Mouse (Mus musculus): ENCODE measurements around the gene Kif3b.
"Not testable (repeated sequence)": the region's sequence is repeated elsewhere in the genome, so short reads cannot be mapped to it uniquely, and the experiment has no call there.

The Kif3b gene

DNA sequence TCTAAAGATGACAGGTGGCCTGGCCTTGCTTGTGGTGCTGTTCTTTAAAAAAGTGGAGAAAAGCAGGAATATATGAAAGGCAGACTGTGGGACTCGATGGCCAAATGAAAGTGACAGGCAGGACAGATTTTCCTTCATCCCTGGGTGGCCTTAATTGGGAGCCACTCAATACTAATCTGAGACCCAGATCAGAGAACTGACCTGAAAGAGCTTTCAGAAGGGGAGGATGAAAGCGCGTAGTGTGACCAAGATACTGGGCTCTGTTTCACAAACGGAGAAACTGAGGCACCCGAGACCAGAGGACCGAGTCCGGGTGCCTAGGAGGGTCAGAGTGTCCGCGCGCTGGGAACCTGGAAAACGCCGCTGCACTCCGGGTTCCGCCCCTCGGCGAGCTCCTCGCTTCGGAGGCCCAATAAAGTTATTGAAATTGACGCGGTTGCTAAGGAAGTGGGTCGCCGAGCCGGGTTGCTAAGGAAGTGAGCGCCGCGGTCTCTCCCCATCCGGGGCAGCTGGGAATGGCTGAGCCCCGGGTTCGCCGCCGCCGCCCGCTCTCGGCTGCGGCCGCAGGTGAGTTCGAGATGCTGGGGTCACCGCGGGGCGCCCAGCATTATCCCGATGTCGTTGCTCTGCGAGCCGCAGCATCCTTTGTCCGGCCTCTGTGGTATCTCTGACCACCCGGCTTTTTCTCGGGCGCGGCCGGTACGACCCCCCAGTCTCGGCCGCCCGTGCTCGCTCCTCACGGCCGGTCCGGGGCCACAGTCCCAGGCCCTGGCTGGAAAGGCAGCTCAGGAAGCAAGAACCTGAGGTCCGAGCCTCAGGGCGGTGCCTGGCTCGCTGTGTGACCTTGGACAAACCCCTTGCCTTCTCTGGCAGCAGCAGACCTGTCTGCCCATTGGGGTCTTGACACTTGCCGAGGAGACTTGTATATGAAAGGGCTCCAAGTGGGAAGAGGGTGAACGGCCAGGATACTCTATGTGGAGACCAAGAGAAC, at the start of gene Kif3b:
Gene Kif3b, plus strand, starts transcription at position 476 of the 991 bp plus-strand sequence.
- DNase-seq (ENCODE audit: low spot score): peak; percentile 81

DNA sequence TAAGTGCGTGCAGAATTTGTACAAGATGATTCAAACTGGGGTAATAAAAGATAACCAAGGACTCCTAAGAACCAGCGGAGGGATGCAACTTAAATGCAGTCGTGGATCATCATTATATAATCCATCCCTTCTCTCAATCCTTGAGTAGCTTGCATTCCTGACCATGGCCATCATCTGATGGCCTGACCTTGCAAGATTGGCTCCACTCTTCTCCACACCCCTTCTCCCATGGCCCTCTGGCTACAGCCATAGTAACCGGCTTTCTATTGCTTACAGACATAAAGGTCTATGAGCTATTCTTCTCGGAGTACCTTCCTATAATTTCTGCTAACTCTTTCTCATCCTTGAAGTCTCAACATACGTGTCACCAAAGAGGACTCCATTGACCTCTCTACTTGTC, 49.1 kb upstream of the Kif3b start:
- DNase-seq (ENCODE audit: low spot score): no peak

DNA sequence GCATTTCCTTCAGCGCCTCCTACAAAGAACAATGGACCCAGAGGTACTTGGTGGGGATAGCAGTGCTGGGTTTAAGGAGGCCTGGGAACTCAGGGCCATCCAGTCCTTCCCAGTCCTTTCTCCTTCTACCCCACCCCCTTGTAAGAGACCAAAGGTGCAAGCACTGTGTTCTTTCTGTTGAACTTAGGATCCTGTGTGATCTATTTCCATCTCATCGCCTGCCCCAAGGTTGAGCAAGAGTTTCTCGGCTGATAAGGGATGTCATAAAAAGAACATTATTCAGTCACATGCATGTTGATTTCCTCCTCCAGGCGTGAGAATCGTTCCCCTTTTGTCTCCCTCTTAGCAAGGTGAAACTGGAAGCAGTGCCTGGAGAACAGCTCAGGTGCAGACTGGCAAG, 41.5 kb upstream of the Kif3b start:
- DNase-seq (ENCODE audit: low spot score): no peak

DNA sequence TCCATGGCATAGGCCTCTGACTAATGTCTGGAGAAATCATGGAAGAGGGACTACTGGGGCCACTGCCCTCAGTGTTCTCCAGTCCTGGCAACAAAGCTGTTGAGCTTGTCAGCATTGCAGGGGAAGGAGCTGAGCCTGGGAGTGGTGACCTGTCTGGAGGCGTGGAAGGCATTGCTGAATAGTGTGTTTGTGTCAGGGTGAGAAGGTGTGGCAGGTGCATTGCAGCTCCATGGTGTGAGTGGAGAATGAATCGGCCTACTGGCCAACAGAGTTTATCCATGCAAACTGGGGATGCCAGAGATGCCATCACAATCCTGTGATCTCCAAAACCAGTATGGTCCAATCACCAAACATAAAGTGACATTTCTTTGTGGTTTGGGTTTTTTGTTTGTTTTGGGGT, 34.6 kb upstream of the Kif3b start:
- DNase-seq (ENCODE audit: low spot score): no peak

DNA sequence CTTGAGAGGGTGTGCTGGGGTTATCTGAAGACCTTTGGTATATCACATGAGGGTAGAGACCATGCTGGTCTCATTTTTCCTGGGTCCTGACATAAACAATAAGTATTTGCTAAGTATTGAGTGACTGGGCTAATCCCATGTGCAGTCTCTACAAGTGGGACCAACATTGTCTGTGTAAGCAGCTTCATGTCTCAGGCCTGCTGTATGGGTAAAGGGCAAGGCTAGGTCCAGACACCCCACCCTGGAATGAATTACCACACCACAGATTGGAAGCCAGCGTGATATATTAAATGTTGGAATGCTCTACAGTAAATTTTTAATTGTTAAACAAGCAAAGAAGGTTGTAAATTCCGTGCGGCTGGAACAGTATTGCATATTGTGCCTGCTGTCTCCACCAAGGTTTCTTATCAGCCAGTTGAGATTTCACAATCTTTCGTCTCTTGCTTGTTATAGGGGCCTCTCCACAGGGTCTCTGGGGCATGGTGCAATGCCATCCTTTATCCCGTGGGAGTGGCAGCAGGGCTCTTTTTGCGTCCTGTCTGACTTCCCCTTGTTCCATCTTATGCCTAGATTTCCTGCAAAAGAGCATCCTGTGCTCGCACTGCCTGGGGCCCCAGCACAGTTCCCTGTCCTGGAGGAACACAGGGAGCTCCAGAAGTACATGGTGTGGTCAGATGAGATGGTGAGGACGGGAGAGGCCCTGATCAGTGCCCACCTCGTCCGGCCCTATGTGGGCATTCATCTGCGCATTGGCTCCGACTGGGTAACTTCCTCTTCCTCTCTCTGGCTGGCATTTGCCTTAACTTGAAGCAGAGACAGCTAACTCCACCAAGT, 32.0 kb upstream of the Kif3b start:
- DNase-seq (ENCODE audit: low spot score): no peak

DNA sequence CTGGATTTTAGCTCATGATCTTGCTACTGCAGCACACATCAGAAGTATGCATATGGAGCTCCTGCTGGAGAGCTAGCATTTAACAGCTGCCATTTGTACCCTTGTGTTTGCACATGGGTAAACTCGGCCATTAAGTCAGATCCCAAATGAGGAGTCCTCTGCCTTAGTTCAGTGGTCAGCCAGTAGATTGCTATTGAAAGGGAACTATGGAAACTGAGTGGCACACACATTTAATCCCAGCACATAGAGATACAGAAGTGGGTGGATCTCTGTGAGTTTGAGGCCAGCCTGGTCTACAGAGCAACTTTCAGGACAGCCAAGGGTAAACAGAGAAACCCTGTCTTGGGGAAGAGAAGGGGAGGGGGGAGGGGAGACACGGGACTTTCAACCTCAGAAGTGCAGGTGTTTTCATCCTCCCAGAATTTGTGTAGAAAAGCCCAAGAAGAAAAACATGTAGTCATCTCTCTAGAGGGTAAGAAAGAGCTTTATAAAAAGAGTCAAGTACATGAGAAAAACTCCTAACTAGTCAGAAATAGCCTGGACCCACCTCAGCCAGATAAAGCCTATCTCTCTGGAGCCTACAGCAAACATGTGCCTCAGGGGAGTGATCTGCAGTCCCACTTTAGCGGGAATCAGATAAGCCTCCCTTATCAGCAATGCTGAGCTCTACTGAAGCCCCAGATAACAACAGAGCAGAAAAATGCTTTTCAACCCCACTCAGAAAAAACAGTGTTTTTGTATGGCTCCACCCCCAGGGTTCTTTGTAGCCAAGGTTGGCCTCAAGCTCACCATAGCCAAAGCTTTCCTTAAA, 31.1 kb upstream of the Kif3b start:
- no peak for DNase-seq (ENCODE audit: low spot score)

DNA sequence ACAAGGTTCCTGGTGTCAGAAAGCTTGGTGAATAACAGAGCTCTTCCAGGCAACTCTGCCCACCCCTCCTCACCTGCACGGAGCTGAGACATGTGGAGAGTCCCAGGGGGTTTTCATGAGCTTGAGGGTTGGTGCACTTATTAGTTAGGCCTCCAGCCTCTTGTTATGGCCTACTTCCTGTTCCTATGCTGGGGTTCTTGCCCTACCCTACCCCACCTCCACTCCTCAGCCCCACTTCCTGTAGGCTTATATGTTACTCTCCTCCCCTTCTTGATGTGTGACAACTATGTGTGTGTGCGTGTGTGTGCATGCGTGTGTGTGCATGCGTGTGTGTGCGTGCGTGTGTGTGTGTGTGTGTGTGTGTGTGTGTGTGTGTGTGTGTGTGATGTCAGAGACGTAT, 28.2 kb upstream of the Kif3b start:
- no peak for DNase-seq (ENCODE audit: low spot score)

DNA sequence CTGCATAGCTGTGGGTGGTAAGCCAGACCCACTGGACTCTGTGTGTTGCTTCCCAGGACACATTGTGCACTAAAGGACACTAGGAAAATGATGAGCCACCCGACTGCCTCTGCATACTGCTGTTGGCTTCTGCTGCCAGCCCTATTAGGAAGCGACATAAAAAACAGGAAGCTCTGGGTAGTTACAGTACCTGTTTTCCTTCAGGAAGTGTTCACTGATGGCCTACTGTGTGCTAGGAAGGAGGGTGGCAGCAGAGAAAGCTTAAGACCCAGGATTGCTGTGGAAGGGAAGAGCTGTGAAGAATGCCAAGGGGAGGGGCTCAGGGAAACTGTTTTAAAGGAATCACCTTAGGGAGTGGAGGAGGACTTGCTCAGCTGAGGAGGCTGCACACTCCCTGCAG, 23.9 kb upstream of the Kif3b start:
- DNase-seq (ENCODE audit: low spot score): no peak

DNA sequence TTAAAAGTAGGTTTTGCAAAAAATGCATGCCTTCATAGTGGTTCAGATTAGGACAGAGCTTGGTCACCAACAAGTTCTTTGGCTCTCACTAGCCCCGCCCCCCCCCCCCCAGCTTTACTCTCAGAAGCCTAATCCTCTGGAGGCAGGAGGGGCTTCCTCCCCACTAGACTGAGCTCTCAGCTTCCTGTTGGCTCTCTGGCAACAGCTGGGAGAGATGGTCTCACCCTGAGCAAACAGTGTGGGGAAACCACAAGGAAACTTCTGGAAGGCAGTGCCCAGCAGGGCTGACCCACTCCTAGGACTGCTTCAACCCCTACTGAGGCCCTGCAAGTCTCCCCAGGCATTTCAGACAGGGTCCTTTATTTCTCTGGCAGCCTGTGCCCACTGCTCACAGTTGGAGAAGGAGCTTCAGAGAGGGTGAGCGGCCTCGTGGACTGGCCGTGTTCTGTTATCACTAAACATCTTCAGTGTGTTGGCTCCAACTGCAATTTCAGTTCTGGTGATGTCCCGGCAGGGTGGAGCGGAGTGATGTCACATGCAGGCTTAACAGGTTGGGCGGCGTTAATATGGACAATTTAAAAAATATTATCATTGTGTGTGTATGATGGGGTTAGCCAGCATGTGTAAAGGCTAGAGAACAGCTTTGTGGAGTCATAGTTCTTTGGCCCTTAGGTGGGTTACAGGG, 20.8 kb upstream of the Kif3b start:
- DNase-seq (ENCODE audit: low spot score): not testable (repeated sequence)

DNA sequence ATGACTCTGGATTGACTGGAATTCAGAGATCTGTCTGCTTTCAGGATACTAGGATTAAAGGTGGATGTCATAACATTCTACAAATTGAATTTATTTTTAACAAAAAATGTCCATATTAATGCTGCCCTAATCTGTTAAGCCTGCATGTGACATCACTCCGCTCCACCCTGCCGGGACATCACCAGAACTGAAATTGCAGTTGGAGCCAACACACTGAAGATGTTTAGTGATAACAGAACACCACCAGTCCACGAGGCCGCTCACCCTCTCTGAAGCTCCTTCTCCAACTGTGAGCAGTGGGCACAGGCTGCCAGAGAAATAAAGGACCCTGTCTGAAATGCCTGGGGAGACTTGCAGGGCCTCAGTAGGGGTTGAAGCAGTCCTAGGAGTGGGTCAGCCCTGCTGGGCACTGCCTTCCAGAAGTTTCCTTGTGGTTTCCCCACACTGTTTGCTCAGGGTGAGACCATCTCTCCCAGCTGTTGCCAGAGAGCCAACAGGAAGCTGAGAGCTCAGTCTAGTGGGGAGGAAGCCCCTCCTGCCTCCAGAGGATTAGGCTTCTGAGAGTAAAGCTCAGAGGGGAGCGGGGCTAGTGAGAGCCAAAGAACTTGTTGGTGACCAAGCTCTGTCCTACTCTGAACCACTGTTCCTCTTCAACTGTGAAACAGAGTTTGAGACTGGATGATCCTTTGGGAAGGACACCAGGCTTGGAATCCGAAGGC, 16.9 kb upstream of the Kif3b start:
- DNase-seq (ENCODE audit: low spot score): not testable (repeated sequence)

DNA sequence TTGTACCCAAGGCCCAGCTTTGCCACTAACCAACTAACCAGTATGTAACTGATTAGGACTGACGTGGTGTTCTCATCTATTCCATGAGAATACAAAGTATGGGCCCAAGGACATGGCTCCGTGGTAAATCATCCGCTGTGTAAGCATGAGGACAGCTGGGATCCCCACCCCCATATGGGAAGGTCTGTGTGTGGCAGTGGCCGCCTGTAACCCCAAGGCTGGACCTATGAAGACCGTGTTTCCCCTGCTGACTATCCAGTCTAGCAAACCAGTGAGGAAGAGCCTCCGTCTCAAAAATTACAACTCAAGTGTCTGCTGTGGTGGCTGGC, 16.3 kb upstream of the Kif3b start:
- no peak for DNase-seq (ENCODE audit: low spot score)

DNA sequence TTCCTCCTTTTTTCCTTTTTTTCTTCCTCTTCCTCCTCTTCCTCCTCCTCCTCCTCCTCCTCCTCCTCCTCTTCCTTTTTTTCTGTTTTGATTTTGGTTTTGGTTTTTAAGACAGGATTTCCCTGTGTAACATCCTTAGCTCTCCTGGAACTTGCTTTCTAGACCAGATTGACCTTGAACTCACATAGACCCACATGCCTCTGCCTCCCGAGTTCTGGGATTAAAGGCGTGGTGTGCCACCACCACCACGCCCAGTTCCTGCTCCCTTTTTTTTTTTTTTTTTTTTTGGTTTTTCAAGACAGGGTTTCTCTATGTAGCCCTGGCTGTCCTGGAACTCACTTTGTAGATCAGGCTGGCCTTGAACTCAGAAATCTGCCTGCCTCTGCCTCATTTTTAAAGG, 15.6 kb upstream of the Kif3b start:
- not testable (repeated sequence) for DNase-seq (ENCODE audit: low spot score)

DNA sequence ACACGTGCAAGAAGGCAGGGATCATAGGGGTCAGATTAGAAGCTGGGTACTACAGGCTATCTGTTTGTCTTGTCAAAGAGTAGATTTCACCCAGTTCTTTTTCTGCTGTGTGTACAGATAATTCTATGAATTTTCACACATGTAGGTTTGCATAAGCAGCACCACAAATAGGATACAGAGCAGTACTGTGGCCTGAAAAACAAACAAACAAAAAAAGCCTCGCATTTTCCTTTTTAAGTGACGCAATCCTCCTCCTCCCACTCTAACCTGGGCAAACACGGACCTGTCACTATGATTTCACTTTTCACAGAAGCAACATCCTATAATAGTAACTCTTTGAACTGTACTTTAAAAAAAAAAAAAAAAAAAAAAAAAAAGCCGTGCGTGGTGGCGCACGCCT, 14.8 kb upstream of the Kif3b start:
- no peak for DNase-seq (ENCODE audit: low spot score)

DNA sequence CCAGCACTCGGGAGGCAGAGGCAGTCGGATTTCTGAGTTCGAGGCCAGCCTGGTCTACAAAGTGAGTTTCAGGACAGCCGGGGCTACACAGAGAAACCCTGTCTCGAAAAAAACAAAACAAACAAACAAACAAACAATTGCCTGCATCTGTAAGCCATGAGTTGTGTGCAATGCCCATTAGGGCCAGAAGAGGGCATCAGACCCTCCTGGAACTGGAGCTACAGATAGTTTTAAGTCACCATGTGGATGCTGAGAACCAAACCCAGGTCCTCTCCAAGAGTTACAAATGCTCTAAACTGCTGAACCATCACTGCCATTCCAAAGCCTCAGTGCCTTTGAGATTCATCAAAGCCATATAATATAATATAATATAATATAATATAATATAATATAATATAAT, 14.4 kb upstream of the Kif3b start:
- DNase-seq (ENCODE audit: low spot score): not testable (repeated sequence)

DNA sequence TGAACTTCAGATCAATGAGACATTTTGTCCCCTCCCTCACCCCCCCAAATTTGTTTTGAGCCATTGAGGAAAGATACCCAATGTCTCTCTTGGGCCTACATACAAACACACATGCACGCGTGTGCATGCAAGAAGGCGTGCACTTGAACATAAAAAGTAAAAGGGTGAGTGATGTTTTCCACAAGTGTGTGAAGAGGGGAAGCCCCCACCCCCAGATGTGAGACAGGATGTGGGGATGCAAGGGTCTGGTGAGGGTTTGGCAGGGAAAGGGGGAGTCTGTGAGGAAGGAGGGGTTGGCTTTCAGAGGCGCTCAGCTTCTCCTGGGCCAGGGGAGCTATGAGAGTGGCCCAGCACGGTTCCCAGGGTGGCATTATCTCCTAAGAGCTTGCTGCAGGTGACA, 12.9 kb upstream of the Kif3b start:
- no peak for DNase-seq (ENCODE audit: low spot score)

DNA sequence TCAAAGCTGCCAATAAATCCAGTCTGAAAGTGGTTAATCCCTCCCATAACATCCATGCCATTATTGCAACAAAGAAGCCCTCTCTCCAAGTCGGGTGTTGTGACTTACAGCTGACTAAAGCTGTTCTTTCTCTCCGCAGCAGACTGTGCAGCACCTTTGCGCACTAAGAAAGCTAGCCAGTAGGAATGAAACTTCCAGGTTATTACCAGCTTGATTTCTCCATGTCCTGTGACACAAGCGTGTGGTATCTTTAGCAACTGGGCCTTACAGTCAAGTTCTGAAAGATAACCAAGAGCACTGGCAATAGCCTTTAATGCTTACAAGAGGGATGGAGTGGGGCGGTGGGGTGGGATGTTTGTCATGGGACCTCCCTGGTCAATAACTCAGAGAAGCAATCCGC, 7.3 kb upstream of the Kif3b start:
- DNase-seq (ENCODE audit: low spot score): no peak

DNA sequence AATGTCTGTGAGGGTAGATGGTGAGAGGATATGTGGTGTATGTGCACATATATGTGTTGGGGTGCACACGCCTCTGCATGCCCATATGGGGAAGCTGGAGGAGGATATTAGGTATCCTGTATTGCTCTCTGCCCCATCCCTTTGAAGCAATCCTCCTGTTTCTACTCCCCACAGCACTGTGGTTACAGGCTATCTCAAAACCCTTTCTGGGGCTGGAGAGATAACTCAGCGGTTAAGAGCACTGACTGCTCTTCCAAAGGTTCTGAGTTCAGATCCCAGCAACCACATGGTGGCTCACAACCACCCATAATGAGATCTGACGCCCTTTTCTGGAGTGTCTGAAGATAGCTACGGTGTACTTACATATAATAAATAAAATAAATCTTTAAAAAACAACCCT, 4.7 kb upstream of the Kif3b start:
- DNase-seq (ENCODE audit: low spot score): no peak

DNA sequence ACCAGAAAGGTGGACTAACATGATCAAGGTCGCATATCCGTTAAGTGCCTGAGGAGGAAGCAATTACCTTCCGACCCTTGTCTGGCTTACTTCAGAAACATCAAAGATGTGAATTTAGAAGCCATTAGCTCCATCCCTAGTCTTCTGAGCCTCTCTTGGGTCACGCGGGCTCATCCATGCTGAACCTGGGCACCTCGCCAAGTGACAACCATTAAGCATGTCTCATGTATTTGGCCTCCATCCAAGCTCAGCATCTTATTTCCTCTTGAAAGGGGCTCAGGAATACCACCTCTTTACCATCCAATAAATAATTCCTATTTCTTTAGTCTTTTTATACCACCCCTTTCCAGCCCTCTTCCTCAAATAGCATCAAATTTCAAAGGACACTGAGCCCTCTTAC, 3.4 kb upstream of the Kif3b start:
- DNase-seq (ENCODE audit: low spot score): no peak

DNA sequence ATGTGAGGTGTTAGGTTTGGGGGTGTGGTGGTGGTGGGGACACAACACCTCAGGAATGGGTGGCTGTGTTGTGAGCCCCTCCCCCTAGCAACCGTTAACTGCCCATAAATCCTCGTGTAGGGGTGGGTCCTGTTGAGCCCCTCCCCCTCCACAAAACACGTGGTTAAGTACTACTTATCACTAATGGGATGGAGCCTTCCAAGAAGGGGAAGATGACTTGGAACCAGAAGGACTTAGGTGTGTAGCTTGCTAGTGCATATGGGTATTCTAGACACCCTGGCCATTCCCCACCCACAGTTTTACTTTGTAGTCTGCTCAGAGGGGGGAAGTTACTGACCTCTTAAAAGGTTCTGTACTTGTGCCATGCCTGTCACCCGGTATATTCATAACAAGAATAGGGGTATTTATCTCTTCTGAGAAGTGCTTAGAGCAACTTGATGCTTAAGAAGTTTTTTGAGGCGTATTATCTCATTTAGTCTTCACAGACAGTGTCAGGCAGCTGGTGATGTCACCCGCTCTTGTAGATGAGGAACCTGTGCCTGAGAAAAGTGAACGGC, 1.2 kb downstream of the Kif3b start:
- DNase-seq (ENCODE audit: low spot score): no peak

DNA sequence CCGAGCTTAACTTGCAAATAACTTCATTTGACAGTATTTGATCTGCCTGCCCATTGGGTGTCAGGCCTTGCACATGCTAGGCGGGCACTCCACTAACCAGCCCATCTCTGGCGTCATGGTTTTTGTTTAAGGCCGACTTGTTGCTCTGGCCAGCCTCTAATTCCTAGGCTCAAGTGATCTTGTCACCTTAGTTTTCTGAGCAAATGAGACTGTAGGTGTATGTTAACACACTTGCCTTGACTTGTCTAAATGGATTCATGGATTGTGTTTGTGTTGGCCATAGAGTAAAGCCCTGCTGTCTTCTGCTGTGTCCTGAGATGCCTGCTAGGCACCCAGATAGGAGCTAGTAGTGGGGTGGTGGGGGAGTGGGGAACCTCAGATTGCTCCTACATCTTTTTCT, 4.0 kb downstream of the Kif3b start:
- DNase-seq (ENCODE audit: low spot score): no peak

DNA sequence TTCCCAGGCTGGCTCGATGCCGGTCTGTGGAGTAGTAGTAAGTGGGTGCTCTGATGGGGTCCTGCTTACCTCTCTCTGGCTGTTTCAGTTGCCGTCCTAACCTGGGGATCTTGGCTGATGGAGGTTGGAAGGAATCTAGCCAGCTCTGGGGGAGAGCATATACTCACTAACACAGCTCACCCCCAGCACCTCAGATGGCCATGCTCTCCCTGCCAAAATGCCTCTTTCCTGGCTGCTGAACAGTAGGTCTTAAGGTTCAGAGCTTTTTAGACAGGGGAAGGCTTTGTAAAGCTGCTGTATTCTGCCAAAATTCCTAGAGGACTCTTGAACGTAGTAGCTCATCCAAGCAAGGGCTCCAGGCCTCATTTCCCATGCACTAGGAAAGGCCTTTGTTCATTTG, 6.6 kb downstream of the Kif3b start:
- DNase-seq (ENCODE audit: low spot score): no peak

All from ovary, adult 18-20 months (tissue).